Mouse (Mus musculus) stomach, postnatal 0 days (tissue): ENCODE data around the gene Utf1. TPM values are rescaled to one million over a fixed set of nuclear protein-coding genes. Genes with fewer than 3 reads are reported as not detected.

Experiments
- ATAC-seq: fragments of 200-750 bp; cut with Nextera tagmentation; 2 replicates; pipeline ENCODE4 v1.8.0; 2017; ENCODE audit not compliant: low FRiP score, low TSS enrichment
- DNase-seq: peaks from one replicate; pipeline ENCODE4 v3.0.0-alpha.2; 2016; ENCODE audit warnings: low spot score
- H3K27ac ChIP-seq: fragments of 300-500 bp; sonication (generic); replicated peaks from 2 replicates; pipeline ENCODE4 v1.5.1; 2014; ENCODE audit warnings: mild to moderate bottlenecking, control low read depth
- H3K27me3 ChIP-seq: fragments of 300-500 bp; sonication (generic); 2 replicates; pipeline ENCODE4 v1.6.1; 2014; ENCODE audit warnings: low read length; ENCODE audit not compliant: control insufficient read depth, insufficient read depth
- H3K36me3 ChIP-seq: fragments of 300-500 bp; sonication (generic); 2 replicates; pipeline ENCODE4 v1.6.1; 2014; ENCODE audit warnings: low read length, mixed read lengths; ENCODE audit not compliant: control insufficient read depth, insufficient read depth
- H3K4me1 ChIP-seq: fragments of 300-500 bp; sonication (generic); replicated peaks from 2 replicates; pipeline ENCODE4 v1.6.1; 2014; ENCODE audit warnings: antibody characterized with exemption; ENCODE audit not compliant: control insufficient read depth, insufficient read depth
- H3K4me2 ChIP-seq: fragments of 300-500 bp; sonication (generic); replicated peaks from 2 replicates; pipeline ENCODE4 v1.6.1; 2014; ENCODE audit warnings: low read depth, mild to moderate bottlenecking, control low read depth, moderate library complexity
- H3K4me3 ChIP-seq: fragments of 300-500 bp; sonication (generic); 2 replicates; pipeline ENCODE4 v1.5.1; 2014; ENCODE audit warnings: low read depth, low read length, control low read depth
- H3K9ac ChIP-seq: fragments of 300-500 bp; sonication (generic); 2 replicates; pipeline ENCODE4 v1.6.1; 2014; ENCODE audit warnings: mild to moderate bottlenecking, low read length, control low read depth, mixed read lengths
- H3K9me3 ChIP-seq: fragments of 300-500 bp; sonication (generic); 2 replicates; pipeline ENCODE4 v1.6.1; 2016; ENCODE audit warnings: low read length; ENCODE audit not compliant: control insufficient read depth
- CTCF ChIP-seq: IDR thresholded peaks from 2 replicates; pipeline ENCODE4 v1.5.1; 2016; ENCODE audit warnings: antibody characterized with exemption, low read depth, mild to moderate bottlenecking, moderate library complexity
- EP300 ChIP-seq: optimal IDR thresholded peaks from 2 replicates; pipeline ENCODE3; 2016; ENCODE audit warnings: antibody characterized with exemption
- WGBS: fragments of 180-500 bp; shearing (Covaris S2); extraction: QIAGEN DNeasy Blood & Tissue Kit; methylation state at CpG from one replicate; pipeline ENCODE4 v1.1.7; 2014; 5-methylcytosine and 5-hydroxymethylcytosine counted together
- polyA plus RNA-seq: library from polyadenylated mRNA; unstranded; fragments of >200 nt; fragmentation: Nextera tagmentation; extraction: Ambion mirVana; gene quantifications from 2 replicates; pipeline ENCODE4 v1.2.1, GENCODE M21; 2015

The Utf1 gene
- polyA plus RNA-seq, 1 experiment from 2014 or later, result not detected

DNA sequence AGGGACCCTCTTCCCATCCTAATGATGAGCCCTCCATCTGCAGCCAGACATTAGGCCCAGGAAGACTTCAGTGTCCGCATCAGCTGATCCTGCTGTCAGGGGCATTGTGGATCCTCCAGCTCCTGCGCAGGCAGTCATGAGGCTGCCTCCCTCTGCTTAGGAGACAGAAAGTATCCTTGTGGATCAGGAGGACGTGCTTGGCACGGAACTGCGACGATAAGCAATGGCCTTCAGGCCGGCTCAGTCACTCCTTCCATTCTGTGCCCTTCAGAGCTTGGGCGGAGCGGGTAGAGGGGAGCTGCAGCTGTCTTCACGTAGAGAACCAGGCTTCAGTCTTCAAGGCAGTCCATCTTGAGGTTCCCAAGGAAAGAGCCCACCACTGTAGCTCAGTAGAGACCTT, 17.6 kb downstream of the Utf1 start:
- Histone ChIP-seq H3K9ac (no peak overlapping the region), H3K4me3 (no peak overlapping the region), H3K27ac (no peak overlapping the region), H3K4me1 (no peaks in the 10 kb centered on the region), H3K9me3 (no peaks in the 10 kb centered on the region), H3K4me2 (no peak overlapping the region), H3K36me3 (no peaks in the 10 kb centered on the region), H3K27me3 (no peaks in the 10 kb centered on the region)
- TF ChIP-seq CTCF (no peak), EP300 (no peak)
- DNase-seq (no peak), ATAC-seq (no peak)
- WGBS, result 82% methylated on average over 10 of the region's 10 CpGs

- Histone ChIP-seq H3K27ac (no peak overlapping the region), H3K4me1 (no peaks in the 10 kb centered on the region), H3K4me3 (no peak overlapping the region), H3K4me2 (no peak overlapping the region), H3K9me3 (no peaks in the 10 kb centered on the region), H3K36me3 (no peaks in the 10 kb centered on the region), H3K27me3 (no peaks in the 10 kb centered on the region), H3K9ac (no peak overlapping the region)
- 39% methylated on average over 4 of the region's 4 CpGs for WGBS
- DNase-seq (no peak), ATAC-seq (no peak)
- no peak for TF ChIP-seq EP300
- TF ChIP-seq CTCF, result no peak
Observed at GRCm38 (mm10) chr7:139963814-139964213, 20.2 kb downstream of the Utf1 start.

- no peaks in the 10 kb centered on the region for H3K27me3 ChIP-seq
- DNase-seq, result no peak
- no peak overlapping the region for H3K9ac ChIP-seq
- TF ChIP-seq CTCF, result no peak
- TF ChIP-seq EP300, result no peak
- WGBS, result 35% methylated on average over 4 of the region's 4 CpGs
- H3K4me2 ChIP-seq, result no peak overlapping the region
- H3K4me1 ChIP-seq, result no peaks in the 10 kb centered on the region
- H3K36me3 ChIP-seq, result no peaks in the 10 kb centered on the region
- H3K27ac ChIP-seq, result no peak overlapping the region
- ATAC-seq, result no peak
- no peaks in the 10 kb centered on the region for H3K9me3 ChIP-seq
- H3K4me3 ChIP-seq, result no peak overlapping the region
Observed at GRCm38 (mm10) chr7:139967175-139967574, 23.6 kb downstream of the Utf1 start.

DNA sequence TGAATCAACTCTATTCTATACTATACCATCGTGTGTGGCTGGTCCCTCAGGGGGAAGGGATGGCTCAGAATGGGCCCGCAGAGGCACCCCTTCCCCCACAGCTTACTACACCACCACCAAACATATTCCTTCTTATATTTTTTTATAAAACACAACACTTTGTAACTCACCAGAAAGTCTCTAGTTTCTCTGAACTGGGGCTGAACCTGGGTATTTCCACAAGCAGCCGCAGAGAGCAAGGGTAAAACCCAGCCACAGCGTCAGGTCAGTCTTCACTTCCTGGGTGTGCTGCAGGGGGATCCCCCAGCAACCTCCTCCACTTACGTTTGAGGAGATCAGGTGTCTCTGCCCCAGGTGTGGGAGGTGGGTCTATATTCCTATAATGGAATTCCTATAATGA, 24.8 kb downstream of the Utf1 start:
- Histone ChIP-seq H3K9ac (no peak overlapping the region), H3K27ac (no peak overlapping the region), H3K36me3 (no peaks in the 10 kb centered on the region), H3K4me2 (no peak overlapping the region), H3K4me3 (no peak overlapping the region), H3K4me1 (no peaks in the 10 kb centered on the region), H3K27me3 (no peaks in the 10 kb centered on the region), H3K9me3 (no peaks in the 10 kb centered on the region)
- ATAC-seq (no peak), DNase-seq (no peak)
- no peak for TF ChIP-seq EP300
- no peak for TF ChIP-seq CTCF
- WGBS, result 57% methylated on average over 5 of the region's 5 CpGs

DNA sequence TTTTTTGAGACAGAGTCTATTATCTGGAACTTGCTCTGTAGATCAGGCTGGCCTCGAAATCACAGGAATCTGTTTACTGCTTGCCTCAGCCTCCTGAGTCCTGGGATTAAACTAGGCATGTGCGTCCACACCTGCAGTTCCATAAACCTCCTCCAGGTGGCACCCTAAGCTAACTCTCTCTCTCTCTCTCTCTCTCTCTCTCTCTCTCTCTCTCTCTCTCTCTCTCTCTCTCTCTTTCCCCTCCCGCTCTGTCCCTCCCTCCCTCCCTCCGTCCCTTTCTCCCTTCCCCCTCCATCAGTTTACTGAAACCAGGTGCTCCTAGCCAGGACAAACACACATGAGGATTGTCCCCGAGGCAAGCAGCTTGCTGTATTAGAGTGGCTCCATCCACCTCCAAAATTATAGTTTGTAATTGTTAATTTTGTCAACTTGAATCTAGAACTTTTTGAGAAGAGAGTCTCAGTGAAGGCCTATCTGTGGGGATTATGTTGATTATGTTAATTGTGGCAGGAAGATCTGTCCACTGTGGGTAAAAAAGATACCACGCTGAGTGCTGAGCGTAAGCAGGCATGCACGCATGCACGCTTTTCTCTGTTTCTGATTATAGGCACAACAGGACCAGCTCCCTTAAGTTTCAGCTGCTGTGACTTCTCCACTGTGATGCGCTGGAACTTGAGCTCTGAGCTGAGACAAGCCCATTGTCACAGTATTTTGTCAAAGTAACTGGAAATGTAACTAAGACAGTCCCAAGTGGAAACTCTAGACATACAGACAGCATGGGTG, 25.9 kb downstream of the Utf1 start:
- 0 out of 2 replicates have a peak, but pooled peaks have one; percentile 11 for ATAC-seq
- H3K36me3 ChIP-seq, result no peaks in the 10 kb centered on the region
- H3K4me2 ChIP-seq, result no peak overlapping the region
- peak; percentile 75 for DNase-seq
- 41% methylated on average over 10 of the region's 10 CpGs for WGBS
- no peaks in the 10 kb centered on the region for H3K4me1 ChIP-seq
- 0 out of 2 replicates have a peak overlapping the region, but pooled peaks have one; percentile 14 for H3K27ac ChIP-seq
- H3K9me3 ChIP-seq, result no peaks in the 10 kb centered on the region
- no peak overlapping the region for H3K4me3 ChIP-seq
- H3K9ac ChIP-seq, result no peak overlapping the region
- peak; percentile 87 for TF ChIP-seq CTCF
- no peak for TF ChIP-seq EP300
- no peaks in the 10 kb centered on the region for H3K27me3 ChIP-seq

DNA sequence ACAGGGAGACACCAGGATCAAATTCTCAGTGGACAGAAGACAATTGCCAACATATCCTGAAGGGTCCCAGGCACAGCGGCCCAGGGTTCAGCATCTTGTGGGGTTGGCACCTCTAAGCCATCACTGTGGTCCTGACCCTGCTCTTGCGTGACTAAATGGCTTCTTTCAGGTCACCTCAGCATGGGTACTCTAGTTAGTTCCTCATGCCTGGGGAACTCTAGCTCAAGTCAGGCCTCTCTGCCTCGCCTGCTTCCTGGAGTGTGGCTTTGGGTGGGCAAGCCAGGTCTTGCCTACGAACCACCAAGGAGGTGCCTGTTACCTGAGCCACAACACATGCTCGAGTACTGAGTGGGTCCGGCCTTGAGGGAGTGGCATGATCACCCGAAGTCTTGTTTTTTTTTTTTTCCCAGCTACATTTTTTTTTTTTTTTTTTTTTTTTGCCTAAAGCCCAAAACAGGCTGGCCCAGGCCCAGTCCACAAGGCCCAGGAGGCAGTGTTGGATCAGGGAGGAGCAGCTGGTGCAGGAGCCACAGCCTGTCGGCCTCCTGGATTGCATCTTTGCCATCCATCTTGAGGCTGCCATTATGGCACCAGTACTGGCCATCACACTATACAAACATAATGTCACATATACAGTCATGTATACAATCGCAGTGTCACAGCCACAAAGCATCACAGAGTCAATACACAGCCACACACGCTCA, 26.8 kb downstream of the Utf1 start:
- no peaks in the 10 kb centered on the region for H3K27me3 ChIP-seq
- H3K36me3 ChIP-seq, result no peaks in the 10 kb centered on the region
- peak overlapping the region; percentile 58 for H3K27ac ChIP-seq
- WGBS, result 69% methylated on average over 10 of the region's 10 CpGs
- no peaks in the 10 kb centered on the region for H3K9me3 ChIP-seq
- no peak overlapping the region for H3K4me2 ChIP-seq
- DNase-seq (no peak), ATAC-seq (no peak)
- H3K9ac ChIP-seq, result no peak overlapping the region
- H3K4me1 ChIP-seq, result no peaks in the 10 kb centered on the region
- no peak overlapping the region for H3K4me3 ChIP-seq
- TF ChIP-seq CTCF (no peak), EP300 (no peak)
